Mouse (Mus musculus): Measurements from ENCODE around the gene Mmaa. TPM values are rescaled to one million over a fixed set of nuclear protein-coding genes. Genes with fewer than 3 reads are reported as not detected.

Mmaa gene
- total RNA-seq (2017): 3.2 to 10.5 TPM (median 7.1 TPM) in 3 replicates

DNA sequence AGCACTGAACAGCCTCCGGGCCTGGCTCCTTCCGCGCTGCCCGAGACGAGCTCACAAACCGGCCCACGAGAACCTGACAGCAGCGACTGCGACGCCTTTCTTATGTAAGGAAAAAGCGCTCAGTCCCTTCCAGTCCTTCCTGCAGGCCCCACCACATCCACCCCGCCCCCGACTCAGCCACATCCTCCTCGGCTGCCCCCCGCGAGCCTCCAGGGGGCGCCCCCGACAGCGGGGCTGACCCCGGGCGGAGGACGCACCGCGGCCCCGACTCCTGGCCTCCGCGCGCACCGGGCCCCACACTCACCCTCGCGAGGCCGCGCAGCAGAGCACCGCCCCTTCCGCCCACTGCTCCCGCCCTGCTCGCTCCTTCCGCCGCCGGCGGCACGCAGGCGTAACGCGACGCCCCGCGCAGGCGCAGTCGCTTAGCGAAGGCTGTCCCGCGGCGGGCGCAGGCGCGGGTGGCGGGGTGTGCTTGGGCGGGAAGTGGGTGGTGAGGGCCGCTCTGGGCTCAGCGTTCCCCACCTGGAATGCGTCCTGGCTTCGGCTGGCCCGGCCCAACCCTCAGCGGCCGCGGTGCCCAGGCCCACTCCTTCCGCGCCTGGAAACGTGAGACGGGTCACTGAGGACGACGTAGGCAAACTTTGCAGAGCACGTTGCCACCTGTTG lies at the start of gene Mmaa:
Gene Mmaa, minus strand, starts transcription at position 328 of the 666 bp plus-strand sequence.
- peak; percentile 88 for ATAC-seq (replicated peaks; ENCODE audit: insufficient number of reproducible peaks, low FRiP score, low TSS enrichment, poor library complexity, severe bottlenecking)

DNA sequence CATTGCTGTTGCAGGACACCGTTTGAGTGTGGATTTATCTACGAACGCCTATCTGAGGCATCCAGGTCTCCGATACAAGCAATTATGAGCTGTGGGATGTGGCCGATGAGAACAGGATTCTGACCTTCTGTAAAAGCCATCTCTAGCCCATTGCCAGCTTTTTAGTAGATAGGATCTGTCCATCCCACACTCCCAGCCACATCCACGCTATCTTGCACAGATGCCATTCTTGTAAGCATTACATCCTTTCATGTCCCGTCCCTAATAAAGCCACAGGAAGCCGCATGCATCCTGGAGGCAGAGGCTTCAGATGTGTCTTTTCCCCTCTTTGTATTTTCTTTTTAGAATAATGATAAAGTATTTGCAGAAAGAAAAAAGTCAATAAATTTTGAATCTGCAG lies 46.5 kb upstream of the Mmaa start:
- no peak for ATAC-seq (replicated peaks; ENCODE audit: insufficient number of reproducible peaks, low FRiP score, low TSS enrichment, poor library complexity, severe bottlenecking)

DNA sequence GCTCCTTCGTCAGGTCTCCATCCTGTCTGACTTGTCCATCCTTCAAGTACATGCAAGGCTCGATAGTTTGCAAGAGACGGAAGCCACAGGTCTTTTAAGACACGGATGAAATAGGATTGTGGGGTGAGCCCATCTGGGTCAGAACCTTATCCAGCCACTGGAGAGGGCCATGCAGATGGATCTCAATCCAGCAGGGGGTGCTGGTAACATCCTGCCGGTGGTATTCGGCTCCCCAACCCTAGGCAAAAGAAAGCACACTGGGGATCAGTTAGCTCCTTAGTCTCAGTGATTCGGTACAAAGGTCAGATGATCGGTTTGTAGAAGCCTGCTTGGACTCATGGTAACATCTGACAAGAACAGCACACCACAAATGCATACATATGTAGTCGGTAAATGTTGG lies 44.8 kb upstream of the Mmaa start:
- ATAC-seq (replicated peaks; ENCODE audit: insufficient number of reproducible peaks, low FRiP score, low TSS enrichment, poor library complexity, severe bottlenecking): no peak

DNA sequence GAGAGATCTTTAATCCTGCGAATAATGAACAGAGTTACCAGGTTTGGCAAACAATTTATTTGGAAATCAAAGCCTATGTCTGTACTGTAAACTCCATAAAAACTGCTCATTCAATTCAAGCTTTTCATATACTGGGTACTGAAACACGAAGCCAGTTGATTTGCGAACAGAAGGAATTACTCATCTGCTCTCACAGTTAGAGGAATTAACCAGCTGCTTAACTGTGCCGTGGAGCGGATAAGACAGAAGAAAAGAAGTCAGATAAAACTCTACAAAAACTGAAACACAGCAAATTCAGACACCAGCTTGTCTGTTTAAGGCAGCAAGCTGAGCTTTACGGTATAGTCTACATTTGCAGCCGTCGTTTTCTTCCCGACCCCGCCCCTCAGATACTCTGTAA lies 43.9 kb upstream of the Mmaa start:
- no peak for ATAC-seq (replicated peaks; ENCODE audit: insufficient number of reproducible peaks, low FRiP score, low TSS enrichment, poor library complexity, severe bottlenecking)

DNA sequence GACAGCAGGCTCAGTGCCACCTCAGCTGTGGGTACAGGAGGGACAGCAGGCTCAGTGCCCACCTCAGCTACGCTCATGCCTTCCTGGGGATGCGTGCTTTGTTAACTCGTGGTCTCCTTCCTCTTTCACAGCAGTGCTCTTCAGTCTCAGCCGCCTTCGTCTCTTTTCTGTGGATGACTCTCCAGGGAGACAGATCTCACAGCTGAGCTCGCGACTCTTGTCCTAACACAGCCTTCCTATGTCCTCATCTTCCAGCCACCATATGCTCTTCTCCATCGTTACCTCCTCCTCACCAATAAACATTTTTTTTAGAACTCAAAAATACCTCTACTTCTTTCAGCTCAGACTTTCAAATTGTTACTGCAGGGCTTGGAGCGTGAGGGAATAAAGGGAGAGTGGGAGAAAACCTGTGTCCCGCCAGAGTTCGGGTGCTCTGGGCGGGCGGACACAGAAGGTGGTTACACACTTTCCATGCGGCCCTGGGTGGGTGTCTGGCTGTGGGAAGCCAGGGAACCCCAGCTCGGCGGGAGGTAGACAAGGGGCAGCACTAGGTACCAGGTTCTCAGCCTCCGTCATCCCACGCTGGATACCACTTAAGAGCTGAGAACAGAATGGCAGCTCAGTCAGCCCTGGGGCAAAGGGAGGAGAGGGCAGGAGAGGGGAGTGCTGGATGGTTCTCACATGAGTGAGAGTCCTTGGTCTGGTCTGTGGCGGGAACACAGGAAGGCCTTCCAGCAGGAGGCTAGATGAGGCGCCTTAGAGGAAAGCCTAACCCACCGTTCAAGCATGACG lies 37.6 kb upstream of the Mmaa start:
- 0 out of 2 replicates have a peak, but pooled peaks have one; percentile 17 for ATAC-seq (replicated peaks; ENCODE audit: insufficient number of reproducible peaks, low FRiP score, low TSS enrichment, poor library complexity, severe bottlenecking)

DNA sequence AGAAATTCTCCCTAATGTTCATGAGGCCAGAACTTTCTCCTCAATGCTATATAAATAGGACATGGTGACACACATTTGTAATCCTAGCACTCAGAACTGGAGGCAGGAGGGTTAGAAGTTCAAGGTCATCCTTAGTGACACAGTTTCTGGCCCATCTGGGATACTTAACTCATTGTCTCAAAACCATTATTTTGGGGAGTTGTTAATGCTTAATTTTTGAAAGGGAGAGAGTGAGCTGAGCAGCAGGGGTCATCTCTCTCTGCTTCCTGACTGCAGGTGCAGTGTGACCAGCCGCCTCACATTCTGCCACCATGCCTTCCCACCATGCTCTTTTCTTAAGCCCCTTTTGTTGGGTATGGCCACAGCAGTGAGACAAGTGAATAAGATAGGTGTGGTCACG lies 36.8 kb upstream of the Mmaa start:
- ATAC-seq (replicated peaks; ENCODE audit: insufficient number of reproducible peaks, low FRiP score, low TSS enrichment, poor library complexity, severe bottlenecking): no peak

DNA sequence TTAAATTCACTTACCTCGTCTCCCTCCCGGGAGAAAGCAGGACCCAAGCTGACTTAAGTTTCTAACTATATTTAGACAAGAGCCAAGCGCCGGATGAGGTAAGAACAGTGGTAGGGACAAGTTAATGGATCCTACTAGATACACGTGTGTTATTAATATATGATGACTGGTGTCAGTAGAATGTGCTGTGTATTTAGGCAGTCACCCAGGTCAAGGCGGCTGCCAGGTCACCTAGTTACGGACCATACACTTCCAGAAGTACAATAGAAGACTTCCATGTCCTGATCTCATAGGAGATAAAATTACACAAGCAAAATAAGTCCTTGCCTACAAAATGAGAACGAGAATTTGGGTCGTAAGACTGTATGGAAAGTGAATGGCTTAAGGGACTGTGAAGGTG lies 36.3 kb upstream of the Mmaa start:
- ATAC-seq (replicated peaks; ENCODE audit: insufficient number of reproducible peaks, low FRiP score, low TSS enrichment, poor library complexity, severe bottlenecking): no peak

DNA sequence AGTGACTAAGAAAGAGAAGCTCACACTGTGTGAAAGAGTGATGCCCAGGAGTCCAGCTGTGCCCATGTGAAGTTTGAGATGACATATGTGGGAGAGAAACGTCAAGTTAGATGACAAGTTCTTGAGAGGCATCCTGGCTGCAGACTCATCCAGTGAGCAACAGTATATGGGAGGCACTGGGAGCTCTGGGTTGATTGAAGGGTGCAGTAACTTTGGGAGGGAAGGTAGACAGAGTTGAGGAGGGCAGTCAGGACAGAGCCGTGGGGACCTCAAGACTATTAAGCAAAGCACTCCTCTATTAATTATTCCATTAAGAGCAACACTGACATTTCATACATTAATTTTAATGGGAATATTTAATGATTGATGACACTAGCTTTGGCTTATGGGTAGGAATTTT lies 35.0 kb upstream of the Mmaa start:
- ATAC-seq (replicated peaks; ENCODE audit: insufficient number of reproducible peaks, low FRiP score, low TSS enrichment, poor library complexity, severe bottlenecking): no peak

DNA sequence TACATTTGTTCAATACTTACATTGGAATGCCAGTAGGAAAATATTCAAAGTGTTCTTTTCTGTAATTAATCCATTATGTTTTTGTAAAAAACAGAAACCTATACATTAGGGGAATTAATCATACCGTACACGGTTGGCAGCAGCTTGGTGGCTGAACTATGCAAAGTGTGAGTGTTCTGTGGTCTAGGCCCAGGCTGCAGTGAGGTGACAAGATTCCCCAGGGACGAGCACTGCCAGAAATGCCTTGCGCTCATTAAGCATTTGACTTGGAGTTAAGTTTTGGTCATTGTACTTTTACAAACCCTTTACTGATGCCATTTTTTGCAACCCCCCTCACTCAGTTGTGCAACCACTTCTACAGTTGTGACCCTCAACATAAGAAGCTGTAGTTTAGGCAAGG lies 34.4 kb upstream of the Mmaa start:
- no peak for ATAC-seq (replicated peaks; ENCODE audit: insufficient number of reproducible peaks, low FRiP score, low TSS enrichment, poor library complexity, severe bottlenecking)

DNA sequence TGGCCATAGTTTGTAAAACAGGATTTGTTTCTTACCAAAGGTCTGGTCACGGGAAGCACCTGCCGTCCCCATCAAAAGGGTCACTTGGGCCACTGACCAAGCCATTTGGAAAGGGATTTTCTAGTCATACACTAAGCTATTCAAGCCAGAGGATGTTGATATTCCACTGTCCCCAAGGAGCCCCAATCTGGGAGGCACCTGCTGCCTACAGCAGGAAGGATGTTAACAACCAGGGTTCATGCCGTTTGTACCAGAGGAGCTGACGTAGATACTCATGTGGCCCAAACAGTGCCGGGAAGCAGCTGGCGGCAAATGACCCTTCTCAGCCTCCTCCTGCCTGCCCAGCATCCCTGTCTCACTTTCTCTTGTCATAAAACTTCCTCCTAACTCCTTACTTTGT lies 30.8 kb upstream of the Mmaa start:
- ATAC-seq (replicated peaks; ENCODE audit: insufficient number of reproducible peaks, low FRiP score, low TSS enrichment, poor library complexity, severe bottlenecking): no peak

DNA sequence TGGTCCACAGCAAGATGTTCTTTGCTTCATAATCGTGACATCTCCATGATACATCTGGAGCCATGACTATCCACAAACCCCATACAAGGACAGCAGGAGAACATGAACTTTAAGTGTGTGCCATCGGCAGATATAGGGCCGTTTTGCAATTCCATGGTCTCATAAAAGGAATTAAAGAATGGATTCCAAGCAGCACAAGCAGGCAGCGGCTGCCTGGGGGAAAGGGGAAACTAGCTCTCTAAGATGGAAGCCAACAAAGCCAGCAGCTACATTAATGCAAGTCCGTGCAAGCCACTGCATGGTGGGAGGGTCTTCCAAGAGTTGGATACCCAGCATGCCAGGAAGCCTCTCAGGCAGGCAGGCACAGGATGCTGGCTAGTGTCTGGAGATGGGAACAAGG lies 30.2 kb upstream of the Mmaa start:
- no peak for ATAC-seq (replicated peaks; ENCODE audit: insufficient number of reproducible peaks, low FRiP score, low TSS enrichment, poor library complexity, severe bottlenecking)

DNA sequence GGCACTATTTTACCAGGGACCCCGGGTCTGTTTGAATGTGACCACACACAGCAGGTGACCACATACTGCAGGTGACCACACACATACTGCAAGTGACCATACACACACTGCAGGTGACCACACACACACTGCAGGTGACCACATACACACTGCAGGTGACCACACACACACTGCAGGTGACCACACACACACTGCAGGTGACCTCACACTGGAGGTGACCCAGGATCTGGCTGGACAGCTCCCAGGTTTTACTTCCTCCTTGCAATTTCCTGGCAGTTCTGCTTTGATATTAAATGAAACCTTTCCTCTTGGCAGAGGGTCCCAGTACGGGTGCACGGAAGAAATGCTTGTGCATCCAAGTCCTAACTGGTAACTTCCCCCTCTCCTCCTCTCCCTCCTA lies 29.3 kb upstream of the Mmaa start:
- ATAC-seq (replicated peaks; ENCODE audit: insufficient number of reproducible peaks, low FRiP score, low TSS enrichment, poor library complexity, severe bottlenecking): no peak; the same call in 1 of the 2 replicates

DNA sequence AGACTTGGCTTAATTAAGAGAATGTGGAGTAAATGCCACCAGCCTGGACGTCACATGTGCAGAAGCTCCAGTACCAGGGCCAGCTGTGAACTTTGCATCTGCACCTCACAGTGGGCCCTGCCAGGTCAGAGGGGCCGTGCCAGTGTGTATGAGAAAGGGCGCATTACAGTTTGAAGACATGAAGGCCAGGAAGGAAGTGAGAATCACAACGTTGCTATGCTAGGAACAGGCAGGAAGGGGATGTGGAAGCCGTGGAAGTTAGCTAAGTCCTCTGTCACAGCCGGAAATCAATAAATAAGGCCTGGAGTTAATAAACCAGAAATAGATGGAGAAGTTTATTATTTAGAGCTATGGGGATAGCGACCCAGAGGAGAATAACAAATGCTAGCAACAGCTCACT lies 28.4 kb upstream of the Mmaa start:
- no peak for ATAC-seq (replicated peaks; ENCODE audit: insufficient number of reproducible peaks, low FRiP score, low TSS enrichment, poor library complexity, severe bottlenecking)

DNA sequence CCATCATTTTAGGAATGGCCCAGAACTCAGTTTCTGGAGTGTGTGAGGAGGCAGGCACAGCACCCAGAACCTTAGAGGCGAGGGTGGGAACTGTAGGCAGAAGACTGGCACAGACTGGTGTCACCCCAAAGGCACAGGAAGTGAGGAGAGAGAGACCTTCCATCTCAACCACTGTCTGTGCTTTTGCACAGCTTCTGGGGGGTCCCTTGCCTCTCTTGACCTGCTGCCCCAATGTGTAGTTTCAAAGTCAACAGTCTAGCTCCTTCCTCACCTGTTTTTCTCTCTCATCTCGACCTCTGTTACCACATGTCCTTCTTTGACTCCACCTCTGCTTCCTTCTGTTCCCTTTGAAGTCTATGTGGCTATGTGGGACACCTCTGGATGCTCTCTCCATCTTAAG lies 16.1 kb upstream of the Mmaa start:
- ATAC-seq (replicated peaks; ENCODE audit: insufficient number of reproducible peaks, low FRiP score, low TSS enrichment, poor library complexity, severe bottlenecking): no peak

DNA sequence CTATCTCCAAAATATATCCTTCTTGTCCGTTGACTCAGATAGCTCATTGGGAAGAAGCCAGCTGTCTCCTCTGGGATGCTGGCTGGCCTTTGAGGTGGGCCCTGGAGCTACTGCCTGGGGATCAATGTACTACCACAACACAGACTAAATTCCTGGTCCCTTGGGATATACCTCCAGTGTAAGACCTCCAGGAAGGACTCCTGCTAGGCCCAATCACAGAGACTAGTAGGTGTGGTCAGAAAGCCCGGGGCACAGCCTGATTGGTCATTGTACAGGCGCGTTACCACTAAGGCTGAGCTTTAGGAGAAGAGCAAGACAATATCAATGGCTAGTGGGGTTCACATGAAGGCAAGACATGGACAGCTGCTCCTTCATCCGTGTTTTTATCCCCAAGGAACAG lies 11.2 kb upstream of the Mmaa start:
- no peak for ATAC-seq (replicated peaks; ENCODE audit: insufficient number of reproducible peaks, low FRiP score, low TSS enrichment, poor library complexity, severe bottlenecking)

DNA sequence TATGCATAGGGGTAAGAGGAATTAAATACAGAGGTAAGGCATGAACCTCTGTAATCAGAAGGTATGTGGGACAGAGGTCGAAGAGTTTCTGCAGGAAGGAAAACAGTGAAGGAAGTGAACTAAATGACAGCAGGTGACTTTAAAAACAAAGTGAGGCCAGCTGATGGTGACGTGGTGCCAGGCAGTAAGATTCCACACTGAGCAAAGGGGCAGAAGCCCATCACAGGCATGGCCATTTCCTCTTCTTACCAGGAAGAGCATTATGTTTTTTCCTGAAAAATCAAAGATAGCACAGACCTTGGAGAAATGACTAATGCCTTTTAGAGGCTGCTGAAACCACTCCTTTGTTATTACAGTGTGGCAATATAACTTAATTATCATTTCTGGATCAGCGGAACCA lies 6.8 kb upstream of the Mmaa start:
- no peak for ATAC-seq (replicated peaks; ENCODE audit: insufficient number of reproducible peaks, low FRiP score, low TSS enrichment, poor library complexity, severe bottlenecking)

DNA sequence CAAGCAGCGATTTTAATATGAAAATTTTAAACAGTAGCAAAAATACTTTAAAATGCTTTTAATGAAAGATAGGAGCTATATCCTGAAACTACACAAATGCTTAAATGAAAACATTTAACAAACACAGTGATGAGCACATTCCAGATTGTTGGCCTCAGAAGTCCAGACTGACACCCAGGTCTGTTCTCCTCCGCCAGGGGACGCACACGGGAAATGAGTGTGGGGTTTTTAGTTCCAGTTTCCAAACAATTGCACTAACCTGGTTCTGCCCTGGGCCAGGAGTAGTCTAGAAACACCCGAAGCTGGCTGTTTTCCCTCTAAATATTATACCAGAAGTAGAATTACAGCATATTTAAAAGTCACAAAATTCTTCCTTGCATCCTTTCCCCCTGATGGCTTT lies 5.0 kb upstream of the Mmaa start:
- no peak for ATAC-seq (replicated peaks; ENCODE audit: insufficient number of reproducible peaks, low FRiP score, low TSS enrichment, poor library complexity, severe bottlenecking)

DNA sequence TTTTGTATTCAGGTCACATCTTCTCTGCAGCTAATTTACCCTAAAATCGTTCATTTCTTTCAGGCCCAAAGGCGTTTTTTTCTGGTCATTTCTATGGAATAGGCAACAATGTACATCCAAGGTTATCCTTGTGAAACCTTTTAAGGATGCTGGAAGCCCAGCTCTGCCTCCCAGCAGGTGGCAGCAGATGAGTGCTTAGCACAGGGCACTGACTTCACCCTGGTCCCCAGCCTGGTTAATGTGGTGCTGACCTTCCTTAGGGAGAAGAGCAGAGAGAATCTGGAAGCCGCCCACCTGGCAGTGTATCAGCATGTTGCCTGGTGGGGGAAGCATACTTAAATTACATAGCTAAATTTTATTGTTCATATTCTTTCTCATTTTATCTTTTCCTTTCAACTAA lies 3.0 kb upstream of the Mmaa start:
- ATAC-seq (replicated peaks; ENCODE audit: insufficient number of reproducible peaks, low FRiP score, low TSS enrichment, poor library complexity, severe bottlenecking): no peak

DNA sequence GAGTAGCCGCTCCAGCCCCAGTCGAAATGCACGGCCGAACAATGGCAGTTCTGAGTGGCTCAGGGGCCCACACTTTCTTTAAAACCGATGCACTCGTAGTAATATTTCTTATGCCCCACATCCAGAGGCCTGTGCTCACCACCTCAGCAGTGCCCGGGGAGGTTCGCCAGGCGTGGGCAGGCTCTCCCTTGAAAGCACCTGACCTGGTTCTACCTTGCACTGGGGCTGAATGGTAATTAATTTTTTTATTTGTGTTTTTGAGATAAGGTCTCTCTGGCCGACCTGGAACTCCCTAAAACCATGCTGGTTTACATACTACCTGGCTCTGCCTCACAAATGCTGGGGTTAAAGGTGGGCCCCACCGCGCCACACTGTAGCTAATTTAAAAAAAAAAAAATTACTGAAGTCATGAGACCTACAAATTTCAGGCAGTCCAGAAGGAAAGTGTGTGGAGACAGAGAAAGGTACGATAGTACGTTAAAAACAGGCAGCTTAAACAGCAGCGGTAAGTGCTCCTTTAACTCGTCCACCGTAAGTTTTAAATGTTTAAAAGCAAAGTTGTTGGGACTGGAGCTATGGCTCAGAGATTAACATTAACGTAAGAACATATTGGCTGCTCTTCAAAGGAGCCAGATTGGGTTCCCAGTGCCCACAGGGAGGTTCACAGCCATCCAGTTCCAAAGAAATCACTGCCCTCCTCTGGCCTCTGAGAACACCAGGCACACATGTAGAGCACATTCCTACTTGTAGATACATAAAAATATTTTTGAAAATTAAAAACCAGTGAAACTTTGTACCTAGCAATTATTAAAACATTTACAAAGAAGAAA lies 754 bp upstream of the Mmaa start:
- ATAC-seq (replicated peaks; ENCODE audit: insufficient number of reproducible peaks, low FRiP score, low TSS enrichment, poor library complexity, severe bottlenecking): 0 out of 2 replicates have a peak, but pooled peaks have one; percentile 8

DNA sequence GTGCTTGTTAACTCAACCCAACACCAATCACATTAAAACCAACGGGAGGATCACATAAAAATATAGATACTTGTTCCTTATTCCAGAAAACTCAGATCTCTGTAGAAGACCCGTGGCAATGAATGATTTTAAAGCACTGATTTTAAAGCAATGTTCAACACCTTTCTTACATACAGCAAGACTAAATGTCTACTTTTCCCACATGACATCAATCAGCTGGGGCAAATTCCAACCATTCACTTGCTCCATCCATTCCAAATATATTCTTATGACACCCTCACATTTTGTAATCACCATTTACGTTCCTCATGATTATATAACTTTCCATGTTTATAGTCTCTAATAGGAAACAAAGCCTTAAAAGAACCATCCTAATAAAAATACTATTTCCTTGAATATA lies 896 bp downstream of the Mmaa start:
- no peak for ATAC-seq (replicated peaks; ENCODE audit: insufficient number of reproducible peaks, low FRiP score, low TSS enrichment, poor library complexity, severe bottlenecking)
